Mouse (Mus musculus): ENCODE data around the gene Ly6g6c.

- TF ChIP-seq CTCF (conservative IDR thresholded peaks at IDR 0.05; ENCODE audit: low read length): no peak
- TF ChIP-seq NANOG (IDR thresholded peaks at IDR 0.05; ENCODE audit: borderline replicate concordance, low read length): no peak
Measured at GRCm38 (mm10) chr17:35058316-35058715, 6.9 kb upstream of the Ly6g6c start.

All from E14TG2a.4 (cell line).